Mouse (Mus musculus) lung, postnatal 0 days (tissue): Measurements from ENCODE around the gene Gm17334. TPM values are rescaled to one million over a fixed set of nuclear protein-coding genes. Genes with fewer than 3 reads are reported as not detected.
A peak's percentile ranks its signal among the peaks of the same experiment; 100 is the strongest.

Source experiments
- ATAC-seq: fragments of 200-750 bp; cut with Nextera tagmentation; 2 replicates; pipeline ENCODE4 v1.8.0; 2017; ENCODE audit warnings: moderate library complexity
- DNase-seq: peaks from one replicate; pipeline ENCODE4 v3.0.0-alpha.2; 2016; ENCODE audit warnings: low spot score
- H3K27ac ChIP-seq: fragments of 300-500 bp; sonication (generic); 2 replicates; pipeline ENCODE4 v1.5.1; 2014; ENCODE audit warnings: antibody characterized with exemption, mild to moderate bottlenecking, low read length, mixed read lengths
- H3K27me3 ChIP-seq: fragments of 300-500 bp; sonication (generic); replicated peaks from 2 replicates; pipeline ENCODE4 v1.6.1; 2014; ENCODE audit warnings: low read length, mixed read lengths; ENCODE audit not compliant: insufficient read depth
- H3K36me3 ChIP-seq: fragments of 300-500 bp; sonication (generic); 2 replicates; pipeline ENCODE4 v1.6.1; 2014; ENCODE audit warnings: low read length, mixed read lengths; ENCODE audit not compliant: insufficient read depth
- H3K4me1 ChIP-seq: fragments of 300-500 bp; sonication (generic); 2 replicates; pipeline ENCODE4 v1.6.1; 2014; ENCODE audit warnings: antibody characterized with exemption, low read depth, low read length, mixed read lengths; ENCODE audit not compliant: insufficient read depth
- H3K4me2 ChIP-seq: fragments of 300-500 bp; sonication (generic); replicated peaks from 2 replicates; pipeline ENCODE4 v1.6.1; 2014; ENCODE audit warnings: low read depth, mild to moderate bottlenecking, low read length, moderate library complexity, mixed read lengths
- H3K4me3 ChIP-seq: fragments of 300-500 bp; sonication (generic); 2 replicates; pipeline ENCODE4 v1.5.1; 2014; ENCODE audit warnings: low read depth, low read length
- H3K9ac ChIP-seq: fragments of 300-500 bp; sonication (generic); replicated peaks from 2 replicates; pipeline ENCODE4 v1.6.1; 2014; ENCODE audit warnings: low read depth, mild to moderate bottlenecking
- H3K9me3 ChIP-seq: fragments of 300-500 bp; sonication (generic); 2 replicates; pipeline ENCODE4 v1.6.1; 2016; ENCODE audit warnings: low read length, mixed read lengths
- CTCF ChIP-seq: IDR thresholded peaks from 2 replicates; pipeline ENCODE4 v1.5.1; 2016; ENCODE audit warnings: antibody characterized with exemption, mild to moderate bottlenecking
- EP300 ChIP-seq: IDR thresholded peaks from 2 replicates; pipeline ENCODE4 v1.6.1; 2016; ENCODE audit warnings: antibody characterized with exemption, mild to moderate bottlenecking, control low read depth
- WGBS: fragments of 180-500 bp; shearing (Covaris S2); extraction: QIAGEN DNeasy Blood & Tissue Kit; methylation state at CpG from one replicate; pipeline ENCODE4 v1.1.7; 2014; 5-methylcytosine and 5-hydroxymethylcytosine counted together
- polyA plus RNA-seq: library from polyadenylated mRNA; unstranded; fragments of >200 nt; fragmentation: Nextera tagmentation; extraction: Ambion mirVana; gene quantifications from 2 replicates; pipeline ENCODE4 v1.2.1, GENCODE M21; 2015

The Gm17334 gene
- polyA plus RNA-seq, 1 experiment from 2014 or later, result 0.61 TPM

GRCm38 (mm10) chr11:53816841-53817375, 43.9 kb upstream of the Gm17334 start:
- no peaks in the 10 kb centered on the region for H3K27me3 ChIP-seq
- no peaks in the 10 kb centered on the region for H3K9me3 ChIP-seq
- no peak overlapping the region for H3K27ac ChIP-seq
- ATAC-seq (no peak), DNase-seq (no peak)
- H3K4me1 ChIP-seq, result peaks cover 4% of the 10 kb centered on the region; the same call in 1 of the 2 replicates
- TF ChIP-seq CTCF, result no peak
- TF ChIP-seq EP300, result no peak
- WGBS, result 89% methylated on average over 5 of the region's 5 CpGs
- H3K4me2 ChIP-seq, result no peak overlapping the region
- no peaks in the 10 kb centered on the region for H3K36me3 ChIP-seq
- H3K9ac ChIP-seq, result no peak overlapping the region
- H3K4me3 ChIP-seq, result no peak overlapping the region

- DNase-seq (peak; percentile 29), ATAC-seq (no peak)
- H3K9me3 ChIP-seq, result no peaks in the 10 kb centered on the region
- no peak overlapping the region for H3K27ac ChIP-seq
- no peak overlapping the region for H3K4me3 ChIP-seq
- peaks cover 12% of the 10 kb centered on the region; the same call in 1 of the 2 replicates for H3K4me1 ChIP-seq
- no peak overlapping the region for H3K4me2 ChIP-seq
- H3K9ac ChIP-seq, result no peak overlapping the region
- no peaks in the 10 kb centered on the region for H3K36me3 ChIP-seq
- WGBS, result 29% methylated on average over 3 of the region's 3 CpGs
- no peaks in the 10 kb centered on the region for H3K27me3 ChIP-seq
- TF ChIP-seq EP300 (0 out of 2 replicates have a peak, but pooled peaks have one; percentile 8), CTCF (no peak)
Measured at GRCm38 (mm10) chr11:53814810-53815209, 41.8 kb upstream of the Gm17334 start.

- Histone ChIP-seq H3K27ac (no peak overlapping the region), H3K9me3 (no peaks in the 10 kb centered on the region), H3K36me3 (no peaks in the 10 kb centered on the region), H3K4me3 (no peak overlapping the region), H3K27me3 (no peaks in the 10 kb centered on the region), H3K4me2 (no peak overlapping the region), H3K9ac (no peak overlapping the region), H3K4me1 (peaks cover 8% of the 10 kb centered on the region; the same call in 1 of the 2 replicates)
- WGBS, result 79% methylated on average over 16 of the region's 16 CpGs
- 0 out of 2 replicates have a peak, but pooled peaks have one; percentile 12 for ATAC-seq
- DNase-seq, result no peak
- TF ChIP-seq EP300, result no peak
- TF ChIP-seq CTCF, result no peak
Measured at GRCm38 (mm10) chr11:53813001-53813868, 40.2 kb upstream of the Gm17334 start.

DNA sequence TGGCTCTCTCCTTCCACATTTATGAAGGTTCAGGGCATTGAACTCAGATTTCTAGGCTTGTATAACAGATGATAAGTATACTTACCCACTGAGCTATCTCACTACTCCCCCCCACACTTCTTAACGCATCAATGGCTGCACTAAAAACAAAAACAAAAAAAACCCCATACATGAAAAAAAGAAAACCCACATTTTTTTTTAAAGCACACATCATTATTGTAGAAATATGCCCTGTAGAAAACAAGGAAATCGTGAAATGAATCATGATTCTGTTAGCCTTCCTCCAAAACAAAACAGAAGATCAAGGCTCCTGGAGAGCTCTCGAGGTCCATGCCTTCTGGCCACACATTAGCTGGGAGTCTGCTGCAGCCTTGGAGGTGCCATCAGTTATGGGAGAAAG, 38.3 kb upstream of the Gm17334 start:
- H3K4me1 ChIP-seq, result peaks cover 9% of the 10 kb centered on the region; the same call in 1 of the 2 replicates
- TF ChIP-seq CTCF (no peak), EP300 (no peak)
- no peaks in the 10 kb centered on the region for H3K27me3 ChIP-seq
- ATAC-seq (no peak), DNase-seq (no peak)
- no peak overlapping the region for H3K27ac ChIP-seq
- no peak overlapping the region for H3K9ac ChIP-seq
- H3K36me3 ChIP-seq, result no peaks in the 10 kb centered on the region
- no peak overlapping the region for H3K4me3 ChIP-seq
- H3K4me2 ChIP-seq, result no peak overlapping the region
- WGBS, result 78% methylated on average over 3 of the region's 3 CpGs
- H3K9me3 ChIP-seq, result no peaks in the 10 kb centered on the region

- H3K4me3 ChIP-seq, result no peak overlapping the region
- peak; percentile 35 for DNase-seq
- ATAC-seq, result no peak
- no peaks in the 10 kb centered on the region for H3K27me3 ChIP-seq
- no peak overlapping the region; the same call in 1 of the 2 replicates for H3K27ac ChIP-seq
- TF ChIP-seq EP300 (no peak), CTCF (no peak)
- no peak overlapping the region for H3K4me2 ChIP-seq
- peaks cover 12% of the 10 kb centered on the region; the same call in 1 of the 2 replicates for H3K4me1 ChIP-seq
- H3K36me3 ChIP-seq, result no peaks in the 10 kb centered on the region
- no peaks in the 10 kb centered on the region for H3K9me3 ChIP-seq
- H3K9ac ChIP-seq, result no peak overlapping the region
- 20% methylated on average over 2 of the region's 2 CpGs for WGBS
Measured at GRCm38 (mm10) chr11:53810749-53811148, 37.8 kb upstream of the Gm17334 start.

- Histone ChIP-seq H3K4me2 (no peak overlapping the region), H3K36me3 (no peaks in the 10 kb centered on the region), H3K9me3 (no peaks in the 10 kb centered on the region), H3K4me1 (peaks cover 12% of the 10 kb centered on the region; the same call in 1 of the 2 replicates), H3K27ac (no peak overlapping the region), H3K4me3 (no peak overlapping the region), H3K27me3 (no peaks in the 10 kb centered on the region), H3K9ac (no peak overlapping the region)
- ATAC-seq (no peak), DNase-seq (no peak)
- TF ChIP-seq CTCF (no peak), EP300 (no peak)
- 43% methylated on average over 5 of the region's 5 CpGs for WGBS
Measured at GRCm38 (mm10) chr11:53810156-53810555, 37.2 kb upstream of the Gm17334 start.
